In the genomic region with DNA sequence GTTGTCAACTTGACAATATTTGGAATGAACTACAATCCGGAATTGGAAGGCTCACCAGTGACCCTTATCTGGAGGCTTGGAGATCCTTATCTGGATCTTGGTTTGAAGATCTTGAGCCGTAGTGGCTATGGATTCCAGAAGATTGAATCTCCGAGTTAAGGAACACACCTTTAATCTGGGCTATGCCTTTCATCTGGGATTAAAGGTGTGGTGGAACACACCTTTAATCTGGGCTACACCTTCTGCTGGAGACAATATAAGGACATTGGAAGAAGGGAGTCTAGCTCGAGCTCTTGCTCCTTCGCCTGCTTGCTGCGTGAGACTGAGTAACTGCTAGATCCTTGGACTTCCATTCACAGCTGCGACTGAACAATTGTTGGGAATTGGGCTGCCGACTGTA, we compare ENCODE assay signal across 8 mouse cellular contexts. TPM values are rescaled to one million over a fixed set of nuclear protein-coding genes. Genes with fewer than 3 reads are reported as not detected.
DNase-seq lines count a peak whose midpoint lies in the region; ATAC-seq and TF ChIP-seq lines count a peak whose summit lies in the region.
"Not testable (repeated sequence)": the region's sequence is repeated elsewhere in the genome, so short reads cannot be mapped to it uniquely, and the experiment has no call there.

A gene (plus strand): TSS at position 301 of the 400 bp plus-strand sequence.

- H3K9ac ChIP-seq in forebrain, embryonic 14.5 days (ENCODE audit: low read length); hindbrain, embryonic 16.5 days (ENCODE audit: low read depth, low read length); lung, postnatal 0 days (replicated peaks; ENCODE audit: low read depth); neural tube, embryonic 13.5 days; stomach, postnatal 0 days (ENCODE audit: low read length): not testable (repeated sequence)

- intact Hi-C loops in left cerebral cortex, postnatal 36 days (cut with DNase I): loop anchor here (5.0 kb wide), 1 partner anchor 659 kb away; no protein-coding TSS in a partner anchor

- H3K9me3 ChIP-seq in forebrain, embryonic 14.5 days (replicated peaks; ENCODE audit: control insufficient read depth, low read length); hindbrain, embryonic 16.5 days (ENCODE audit: control insufficient read depth, low read length); lung, postnatal 0 days (ENCODE audit: low read length); neural tube, embryonic 13.5 days; stomach, postnatal 0 days (ENCODE audit: control insufficient read depth, low read length): not testable (repeated sequence)

- H3K27ac ChIP-seq in forebrain, embryonic 14.5 days (ENCODE audit: low read depth, low read length); hindbrain, embryonic 16.5 days (ENCODE audit: low read depth, low read length); layer of hippocampus, adult 2 months; lung, postnatal 0 days (ENCODE audit: low read length); neural tube, embryonic 13.5 days (replicated peaks); stomach, postnatal 0 days (replicated peaks): not testable (repeated sequence)

- not testable (repeated sequence) for TF ChIP-seq CTCF in layer of hippocampus, adult 2 months (conservative IDR thresholded peaks at IDR 0.05); lung, postnatal 0 days (IDR thresholded peaks at IDR 0.05); stomach, postnatal 0 days (IDR thresholded peaks at IDR 0.05; ENCODE audit: low read depth)

- H3K4me3 ChIP-seq in forebrain, embryonic 14.5 days (ENCODE audit: low read depth, low read length); hindbrain, embryonic 16.5 days (ENCODE audit: low read length); layer of hippocampus, adult 2 months; lung, postnatal 0 days (ENCODE audit: low read depth, low read length); neural tube, embryonic 13.5 days; stomach, postnatal 0 days (ENCODE audit: low read depth, low read length): not testable (repeated sequence)

- not testable (repeated sequence) for TF ChIP-seq EP300 in lung, postnatal 0 days (IDR thresholded peaks at IDR 0.05); stomach, postnatal 0 days (optimal IDR thresholded peaks at IDR 0.05)

- not testable (repeated sequence) for H3K27me3 ChIP-seq in forebrain, embryonic 14.5 days (replicated peaks; ENCODE audit: control insufficient read depth, insufficient read depth, low read length); hindbrain, embryonic 16.5 days (replicated peaks; ENCODE audit: control insufficient read depth, insufficient read depth, low read length); lung, postnatal 0 days (replicated peaks; ENCODE audit: insufficient read depth, low read length); neural tube, embryonic 13.5 days; stomach, postnatal 0 days (ENCODE audit: control insufficient read depth, insufficient read depth, low read length)

- ATAC-seq in CD4-positive, CD25-positive, alpha-beta regulatory T cell, adult 4 months; forebrain, embryonic 14.5 days; hindbrain, embryonic 16.5 days; lung, postnatal 0 days; neural tube, embryonic 13.5 days (ENCODE audit: low read depth); stomach, postnatal 0 days (ENCODE audit: low FRiP score, low TSS enrichment): not testable (repeated sequence)

- not testable (repeated sequence) for H3K4me2 ChIP-seq in forebrain, embryonic 14.5 days (ENCODE audit: low read length); hindbrain, embryonic 16.5 days (ENCODE audit: low read length); lung, postnatal 0 days (replicated peaks; ENCODE audit: low read depth, low read length); neural tube, embryonic 13.5 days; stomach, postnatal 0 days (replicated peaks; ENCODE audit: low read depth)

- H3K4me1 ChIP-seq in forebrain, embryonic 14.5 days (ENCODE audit: control insufficient read depth, insufficient read depth, low read length); hindbrain, embryonic 16.5 days (ENCODE audit: control insufficient read depth, insufficient read depth, low read depth, low read length); lung, postnatal 0 days (ENCODE audit: insufficient read depth, low read depth, low read length); neural tube, embryonic 13.5 days (replicated peaks); stomach, postnatal 0 days (replicated peaks; ENCODE audit: control insufficient read depth, insufficient read depth): not testable (repeated sequence)

- WGBS in forebrain, embryonic 14.5 days: no CpG with 5 or more reads among the region's 8 CpGs
- WGBS in hindbrain, embryonic 16.5 days: no CpG with 5 or more reads among the region's 8 CpGs
- WGBS in lung, postnatal 0 days: no CpG with 5 or more reads among the region's 8 CpGs
- 73% methylated on average over 1 of the region's 8 CpGs for WGBS in neural tube, embryonic 13.5 days
- WGBS in stomach, postnatal 0 days: no CpG with 5 or more reads among the region's 8 CpGs

- H3K36me3 ChIP-seq in forebrain, embryonic 14.5 days (ENCODE audit: control insufficient read depth, insufficient read depth, low read length); hindbrain, embryonic 16.5 days (ENCODE audit: control insufficient read depth, insufficient read depth, low read length); lung, postnatal 0 days (ENCODE audit: insufficient read depth, low read length); neural tube, embryonic 13.5 days; stomach, postnatal 0 days (ENCODE audit: control insufficient read depth, insufficient read depth, low read length): not testable (repeated sequence)

- not testable (repeated sequence) for DNase-seq in forebrain, embryonic 14.5 days (ENCODE audit: low spot score); layer of hippocampus, adult 2 months (ENCODE audit: low spot score in 2 of 2); left cerebral cortex, postnatal 36 days (ENCODE audit: low spot score in 2 of 2); lung, postnatal 0 days (ENCODE audit: low spot score); stomach, postnatal 0 days (ENCODE audit: low spot score)

RNA-seq across cellular contexts. Expression of the gene that starts here (rescaled TPM):
- polyA plus RNA-seq in CD4-positive, CD25-positive, alpha-beta regulatory T cell, adult 4 months (2017; shearing (Covaris generic)): 100 to 1,000 TPM; 246 to 259 TPM
- polyA plus RNA-seq in forebrain, embryonic 14.5 days (2014; fragmentation: Nextera tagmentation; extraction: Ambion mirVana): 19.1 and 20.9 TPM in 2 replicates
- polyA plus RNA-seq in hindbrain, embryonic 16.5 days (2015; fragmentation: Nextera tagmentation; extraction: Ambion mirVana): 31.2 and 36.7 TPM in 2 replicates
- total RNA-seq in layer of hippocampus, adult 2 months (2021): 10 to 100 TPM; 15.1 to 15.2 TPM
- 10 to 100 TPM; 20.5 to 21.9 TPM for total RNA-seq in left cerebral cortex, postnatal 36 days (2021)
- 45.6 and 51.1 TPM in 2 replicates for polyA plus RNA-seq in lung, postnatal 0 days (2015; fragmentation: Nextera tagmentation; extraction: Ambion mirVana)
- 12.6 and 12.8 TPM in 2 replicates for polyA plus RNA-seq in neural tube, embryonic 13.5 days (2015; fragmentation: Nextera tagmentation; extraction: Ambion mirVana)
- polyA plus RNA-seq in stomach, postnatal 0 days (2015; fragmentation: Nextera tagmentation; extraction: Ambion mirVana): 103 and 110 TPM in 2 replicates
